Mouse (Mus musculus): Measurements from ENCODE around the gene Rars2. TPM values are rescaled to one million over a fixed set of nuclear protein-coding genes. Genes with fewer than 3 reads are reported as not detected.

The Rars2 gene
- total RNA-seq, 2 experiments from 2014 or later, result 14.9 to 16.5 TPM

DNA sequence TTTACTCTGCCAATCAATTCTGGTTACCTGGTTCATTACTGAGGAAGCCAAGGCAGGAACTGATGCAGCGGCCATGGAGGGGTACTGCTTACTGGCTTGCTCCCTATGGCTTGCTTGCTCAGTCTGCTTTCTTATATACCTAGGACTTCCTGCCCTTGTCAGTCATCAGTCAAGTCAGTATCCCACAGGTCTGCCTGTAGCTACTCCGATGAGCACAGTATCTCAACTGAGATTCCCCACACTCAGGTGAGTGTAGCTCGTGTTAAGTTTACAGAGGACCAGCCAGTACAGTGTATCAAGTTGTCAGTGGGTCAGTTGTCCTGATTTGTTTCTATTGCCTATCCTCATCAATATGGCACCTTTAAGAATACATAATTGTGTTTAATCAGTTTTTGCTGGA lies 26.0 kb downstream of the Rars2 start:
- no peak for DNase-seq

DNA sequence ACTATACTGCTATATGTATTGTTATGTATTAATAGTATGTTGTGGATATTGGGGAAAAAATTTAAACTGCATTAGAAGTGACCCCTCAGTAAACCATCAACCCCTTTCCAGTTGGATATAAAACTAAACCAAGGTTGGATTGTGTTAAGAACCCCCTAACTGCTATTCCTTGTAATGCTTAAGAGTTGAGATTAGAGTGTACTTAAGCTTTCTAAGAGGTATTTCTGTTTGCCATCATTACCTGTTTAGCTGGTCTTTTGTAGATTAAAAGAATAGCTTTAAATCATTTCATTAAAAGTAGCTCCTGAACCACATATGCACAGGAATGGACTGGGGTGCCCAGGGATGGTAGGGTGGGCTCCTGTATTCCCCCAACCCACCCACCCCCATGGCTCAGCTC lies 30.0 kb downstream of the Rars2 start:
- DNase-seq, result no peak

DNA sequence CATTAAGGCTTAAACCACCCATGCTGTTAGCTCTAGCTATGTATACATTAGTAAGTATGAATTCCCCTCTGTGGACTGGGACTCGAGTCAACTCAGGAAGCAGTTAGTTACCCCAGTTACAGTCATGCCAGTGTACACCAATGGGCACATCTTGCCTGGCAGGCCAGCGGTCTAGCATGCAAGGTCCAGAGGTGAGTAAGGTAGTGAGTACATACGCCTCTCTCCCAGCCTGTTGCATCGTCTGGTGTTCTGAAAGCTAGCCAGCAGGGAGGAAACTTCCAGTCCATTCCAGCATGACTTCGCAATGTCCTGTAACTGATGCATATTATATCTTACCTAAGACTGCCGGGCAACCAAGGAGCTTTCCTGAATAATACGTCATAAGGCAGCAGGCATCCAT lies 38.4 kb downstream of the Rars2 start:
- no peak for DNase-seq

DNA sequence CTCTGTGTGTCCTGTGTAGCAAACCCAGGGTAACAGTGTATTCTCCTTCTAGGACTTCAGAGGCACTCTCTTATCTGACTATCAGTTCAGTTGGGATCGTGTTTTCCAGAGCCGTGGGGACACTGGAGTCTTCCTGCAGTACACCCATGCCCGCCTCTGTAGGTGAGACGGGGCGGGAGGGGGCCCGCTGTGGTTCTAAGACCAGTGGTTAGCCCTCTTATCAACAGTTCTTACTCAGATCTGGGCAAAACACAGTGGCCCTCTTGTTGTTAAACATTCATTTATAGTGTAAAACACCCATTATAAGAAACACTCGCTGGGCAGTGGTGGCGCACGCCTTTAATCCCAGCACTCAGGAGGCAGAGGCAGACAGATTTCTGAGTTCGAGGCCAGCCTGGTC lies 41.3 kb downstream of the Rars2 start:
- no peak for DNase-seq

DNA sequence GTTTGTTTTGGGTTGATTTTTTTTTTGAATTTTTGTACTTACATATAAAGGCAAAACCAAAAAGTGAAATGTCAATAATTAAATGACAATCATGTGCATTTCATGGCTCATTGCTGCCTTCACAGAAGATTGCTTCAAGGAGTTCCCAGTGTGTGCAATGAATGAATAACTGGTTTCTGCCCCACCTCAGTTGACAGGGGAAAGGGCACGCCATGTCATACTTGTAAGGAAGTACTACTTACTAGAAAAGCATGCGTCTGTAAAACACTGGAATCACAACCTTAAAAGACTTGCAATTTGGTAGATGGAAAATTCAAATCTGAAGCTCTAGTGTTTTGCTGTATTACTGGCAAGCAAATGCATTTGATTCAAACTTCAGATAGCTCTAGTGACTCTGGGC lies 44.3 kb downstream of the Rars2 start:
- DNase-seq, result no peak

DNA sequence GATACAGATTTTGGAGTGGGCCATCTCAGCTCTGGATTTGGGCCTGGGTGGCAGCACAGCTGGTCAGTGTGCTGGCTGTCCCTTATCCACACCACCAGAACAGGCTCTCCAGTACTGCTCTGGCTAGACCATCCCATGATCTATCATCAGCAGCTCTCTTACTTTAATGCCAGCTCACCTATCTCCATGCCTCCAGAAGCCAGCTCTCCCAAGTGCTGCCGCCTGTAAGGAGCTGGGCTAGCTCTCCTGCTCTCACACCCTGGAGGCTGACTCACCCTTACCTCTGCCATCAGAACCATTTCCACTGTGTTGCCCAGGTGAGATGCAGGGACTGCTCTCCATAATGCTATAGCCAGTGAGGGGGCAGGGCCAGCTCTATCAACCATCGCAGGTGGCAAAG lies 46.8 kb downstream of the Rars2 start:
- DNase-seq, result no peak

DNA sequence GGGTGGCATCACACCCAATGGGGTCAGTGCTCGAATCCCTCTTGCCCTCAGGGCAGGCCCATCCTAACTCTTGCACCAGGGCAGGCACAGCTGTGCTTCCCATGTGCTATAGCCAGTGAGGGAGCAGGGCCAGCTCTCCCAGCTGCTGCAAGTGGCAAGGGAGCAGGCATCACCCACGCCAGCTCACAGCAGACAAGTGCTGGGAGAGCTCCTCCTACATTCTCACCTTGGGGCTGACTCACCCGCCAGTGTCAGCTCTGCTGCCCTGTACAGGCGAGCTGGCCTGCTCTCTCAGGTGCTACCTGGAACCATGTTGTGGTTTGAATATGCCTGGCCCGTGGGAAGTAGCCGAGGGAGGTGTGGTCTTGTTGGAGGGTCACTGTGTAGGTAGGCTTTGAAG lies 47.2 kb downstream of the Rars2 start:
- no peak for DNase-seq

DNA sequence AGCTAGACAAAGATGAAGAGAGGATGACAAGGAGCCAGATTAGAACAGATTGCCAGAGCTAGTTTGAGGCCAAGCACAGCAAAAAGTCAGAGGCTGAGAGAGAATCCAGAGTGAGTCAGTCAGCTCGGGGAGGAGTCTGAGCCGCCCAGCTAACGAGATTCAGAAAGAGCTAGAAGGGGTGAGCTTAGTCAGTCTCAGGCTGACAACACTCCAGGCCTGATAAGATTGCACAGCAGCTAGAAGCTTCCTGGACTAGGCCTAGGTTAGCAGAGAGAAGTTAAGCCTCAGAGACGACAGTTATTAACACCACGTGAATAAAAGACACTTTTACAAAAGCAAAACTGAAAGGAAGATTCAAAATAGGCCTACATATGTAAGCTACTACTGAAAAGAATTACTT lies 53.2 kb downstream of the Rars2 start:
- no peak for DNase-seq

DNA sequence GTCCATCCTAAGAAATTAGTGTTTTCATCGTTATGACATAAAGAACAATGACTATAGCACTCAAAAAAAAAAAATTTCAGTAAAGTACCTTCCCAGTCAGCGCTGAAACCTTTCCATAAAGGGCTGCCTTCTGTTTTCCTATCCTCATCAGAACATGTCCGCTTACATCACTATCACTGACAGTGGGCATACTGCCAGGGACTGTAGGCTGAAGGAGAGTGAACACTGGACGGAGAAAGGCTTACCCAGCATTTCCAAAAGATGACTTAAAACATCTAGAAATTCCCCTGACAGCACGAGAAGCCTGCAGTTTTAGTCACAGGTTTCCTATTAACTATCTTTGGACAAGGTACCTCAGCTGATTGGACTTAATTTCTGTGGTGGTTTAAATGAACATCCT lies 59.0 kb downstream of the Rars2 start:
- DNase-seq, result no peak

DNA sequence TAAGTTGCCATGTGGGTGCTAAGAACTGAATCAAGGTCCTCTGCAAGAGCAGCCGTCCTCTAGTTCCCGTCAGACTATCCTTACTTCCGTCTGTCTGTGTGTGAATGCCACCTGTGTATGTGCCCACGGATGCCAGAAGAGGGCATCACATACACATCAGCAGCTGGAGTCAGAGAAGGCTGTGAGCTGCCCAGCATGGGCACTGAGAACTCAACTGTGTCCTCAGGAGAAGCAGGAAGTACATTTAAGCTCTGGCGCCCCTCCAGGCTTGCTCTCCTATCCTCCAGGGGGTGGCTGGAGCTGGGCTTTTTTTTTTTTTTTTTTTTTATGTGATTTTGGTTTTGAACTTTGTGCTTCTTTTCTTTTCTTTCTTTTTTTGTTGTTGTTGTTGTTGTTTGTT lies 65.8 kb downstream of the Rars2 start:
- DNase-seq, result no peak

DNA sequence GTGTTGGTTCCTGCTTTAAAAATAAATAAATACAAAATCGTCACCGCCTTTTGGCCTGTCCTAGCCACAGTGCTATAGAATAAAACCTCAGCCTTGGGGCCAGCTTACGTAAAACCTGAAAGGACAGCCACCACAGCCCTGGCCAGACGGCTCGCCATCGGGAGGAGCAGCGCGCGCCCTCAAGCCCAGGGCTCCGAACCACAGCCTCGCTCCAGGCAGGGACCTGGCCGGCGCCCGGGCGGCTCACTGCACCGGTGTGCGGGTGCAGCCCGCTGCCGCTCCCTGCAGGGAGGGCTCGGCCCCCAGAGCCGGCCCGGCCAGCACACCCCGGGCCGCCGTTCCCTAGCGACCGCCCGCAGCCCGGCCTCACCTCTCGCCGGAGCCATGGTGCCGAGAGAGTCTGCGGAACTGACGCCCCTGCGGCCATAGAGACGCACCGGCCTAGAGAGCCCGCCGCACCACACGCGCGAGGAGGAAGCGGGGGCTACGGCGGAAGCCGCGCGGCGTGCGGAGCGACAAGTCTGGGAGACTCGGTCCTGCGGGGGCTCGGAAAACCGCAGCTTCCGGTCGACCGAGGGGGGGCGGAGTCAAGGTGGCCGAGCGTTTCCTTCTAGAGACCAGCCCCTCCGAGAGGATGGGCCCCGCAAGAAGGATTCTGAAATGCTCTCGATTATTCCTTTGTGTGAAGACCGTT lies 72.3 kb downstream of the Rars2 start, which contains the start of gene Slc35a1:
Slc35a1 (minus strand) TSS at position 565 of the 694 bp plus-strand sequence.
- peak; percentile 94 for DNase-seq

DNA sequence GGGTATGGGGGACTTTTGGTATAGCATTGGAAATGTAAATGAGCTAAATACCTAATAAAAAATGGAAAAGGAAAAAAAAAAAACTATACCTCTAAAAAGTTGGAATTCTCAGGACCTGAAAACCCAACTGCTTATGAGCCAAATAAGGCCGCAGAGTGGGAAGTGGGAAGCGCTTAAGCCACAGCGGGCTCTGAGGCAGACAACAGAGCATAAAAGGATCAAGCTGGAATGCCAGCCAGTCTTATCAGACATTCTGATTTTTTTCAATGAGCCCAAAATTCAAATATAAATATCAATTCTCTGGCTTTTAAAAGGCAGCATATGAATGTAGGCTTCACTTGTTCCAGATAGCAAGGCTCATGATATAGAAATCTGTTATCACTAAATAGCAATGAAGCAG lies 73.3 kb downstream of the Rars2 start:
- no peak for DNase-seq

DNA sequence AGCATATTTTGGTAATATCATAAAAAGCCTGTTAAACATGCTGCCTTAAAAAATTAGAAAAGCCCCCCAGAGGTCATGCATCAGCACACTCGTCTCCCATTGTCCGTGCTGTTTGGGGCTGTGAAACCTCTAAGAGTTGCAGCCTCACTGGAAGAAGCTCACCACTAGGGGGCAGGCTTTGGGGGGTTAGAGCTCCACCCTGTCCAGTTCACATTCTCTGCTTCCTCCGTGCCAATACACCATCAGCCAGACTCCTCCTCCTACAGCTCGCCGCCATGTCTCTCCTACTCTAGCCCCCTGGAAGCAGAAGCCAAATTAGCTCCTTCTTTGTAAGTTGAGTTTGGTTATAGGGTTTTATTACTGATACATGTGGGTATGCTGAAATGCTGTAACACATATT lies 86.8 kb downstream of the Rars2 start:
- DNase-seq, result peak; percentile 9

DNA sequence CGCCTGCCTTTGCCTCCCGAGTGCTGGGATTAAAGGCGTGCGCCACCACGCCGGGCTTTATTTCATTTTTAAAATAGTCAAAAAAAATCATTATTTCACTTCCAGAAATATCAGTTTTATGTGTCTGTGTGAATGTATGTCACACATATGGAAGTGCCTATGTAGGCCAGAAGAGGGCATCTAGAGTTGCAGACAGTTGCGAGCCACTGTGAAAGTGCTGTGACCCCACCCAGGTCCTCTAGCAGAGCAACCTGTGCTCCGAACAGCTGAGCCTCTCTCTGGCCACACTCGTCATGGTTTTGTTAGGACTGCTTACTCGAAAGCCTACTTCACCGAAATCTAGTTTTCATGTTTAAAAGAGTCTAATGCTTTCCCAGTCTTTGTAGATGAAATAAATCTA lies 87.5 kb downstream of the Rars2 start:
- no peak for DNase-seq

DNA sequence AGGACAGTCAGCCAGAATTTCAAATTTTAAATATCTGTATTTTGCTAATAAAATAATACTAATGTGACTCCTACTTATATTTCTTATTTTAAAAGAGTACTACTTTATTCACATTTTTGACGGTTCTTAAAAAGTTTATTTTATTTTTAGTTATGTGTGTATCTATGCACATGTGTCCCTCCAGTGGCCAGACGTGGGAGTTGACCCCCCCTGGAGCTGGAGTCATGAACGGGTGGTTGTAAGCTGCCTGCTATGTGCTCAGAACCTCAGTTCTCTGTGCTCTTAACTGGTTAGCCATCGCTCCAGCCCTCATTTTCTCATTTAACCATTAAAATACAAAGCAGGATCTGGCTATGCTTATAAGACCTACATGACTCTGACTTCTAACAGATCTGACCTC lies 88.3 kb downstream of the Rars2 start:
- DNase-seq, result no peak

DNA sequence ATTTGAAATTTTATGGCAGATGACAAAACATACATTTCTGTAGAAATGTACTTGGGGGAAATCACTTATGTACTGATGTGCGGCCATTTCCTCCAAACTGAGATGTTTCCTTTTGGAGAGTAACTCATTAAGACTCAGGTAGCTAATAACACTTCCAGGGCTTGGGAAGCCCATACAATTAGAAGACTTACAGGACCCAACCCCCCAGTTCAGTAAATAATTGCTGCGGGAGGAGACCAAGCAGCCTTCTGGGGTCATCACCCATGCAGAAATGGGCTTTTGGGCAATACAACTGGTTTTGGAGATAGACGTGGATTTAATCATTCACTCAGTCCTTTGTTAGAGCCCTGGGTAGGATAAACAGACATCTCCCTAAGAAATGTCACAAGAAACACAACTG lies 92.5 kb downstream of the Rars2 start:
- DNase-seq, result no peak

DNA sequence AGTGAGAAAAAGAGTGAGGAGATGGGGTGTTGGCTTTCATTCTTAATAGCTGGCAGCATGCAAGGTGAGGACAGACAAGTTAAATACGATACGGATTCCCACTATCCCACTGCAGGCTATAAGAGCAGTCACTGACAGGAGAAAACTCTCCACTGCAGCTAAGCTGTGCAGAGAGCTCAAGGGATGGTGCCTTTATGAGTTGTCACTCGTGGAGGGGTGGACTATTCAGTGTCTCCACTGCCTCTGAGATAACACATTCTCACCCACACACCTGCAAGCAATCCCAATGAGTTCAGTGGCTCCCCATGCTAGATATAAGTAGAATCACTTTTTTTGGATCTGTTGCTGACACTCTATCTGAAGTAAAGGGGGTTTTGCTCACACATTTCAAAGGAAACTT lies 93.4 kb downstream of the Rars2 start:
- no peak for DNase-seq

Other genes with a start within 250 kb of the Rars2 start
- 10 to 100 TPM; 36.7 to 45.4 TPM for gene Akirin2, start 64.0 kb upstream of the Rars2 start, total RNA-seq (2021)
- 10 to 100 TPM; 29.4 to 35.2 TPM for gene Orc3, start within 50 bp of the Rars2 start, total RNA-seq (2021)
- gene Slc35a1, start 72.5 kb downstream of the Rars2 start, total RNA-seq (2021), result 10 to 100 TPM; 10.5 to 11.4 TPM
- not detected for gene Cfap206, start 115.2 kb downstream of the Rars2 start, total RNA-seq (2021)
- gene Gm136, start 141.3 kb downstream of the Rars2 start, total RNA-seq (2021), result not detected
- gene Smim8, start 163.5 kb downstream of the Rars2 start, total RNA-seq (2021), result 10 to 100 TPM; 21.1 to 24.4 TPM